Mouse (Mus musculus): ENCODE measurements around the gene Arntl2.

GRCm38 (mm10) chr6:146847402-146847801 lies 51.5 kb downstream of the Arntl2 start:
- TF ChIP-seq TAL1 (IDR thresholded peaks at IDR 0.05; ENCODE audit: low read length): no peak
- no peak for TF ChIP-seq GATA1 (IDR thresholded peaks at IDR 0.05; ENCODE audit: low read length)
